Mouse (Mus musculus) MEL (cell line): Measurements from ENCODE around the gene Psma5. TPM values are rescaled to one million over a fixed set of nuclear protein-coding genes. Genes with fewer than 3 reads are reported as not detected.

Experiments
- DNase-seq: peaks from one replicate; pipeline ENCODE4 v3.0.0; 2011; ENCODE audit warnings: low read depth, low spot score
- H3K27ac ChIP-seq: 2 replicates; pipeline ENCODE4 v1.5.1; 2012; ENCODE audit warnings: low read depth, mild to moderate bottlenecking, control low read depth, low read length, moderate library complexity; ENCODE audit not compliant: control insufficient read depth
- H3K27me3 ChIP-seq, 2 experiments: fragments of 150-350 bp in 1 of 2; sonication (generic) in 1 of 2; 2 replicates each; pipeline ENCODE4 v1.6.1; 2012; ENCODE audit warnings: low read length in 2 of 2, mild to moderate bottlenecking in 2 of 2, improper control_type of control experiment in 1 of 2, moderate library complexity in 1 of 2; ENCODE audit not compliant: insufficient read depth in 2 of 2, control insufficient read depth in 1 of 2
- H3K36me3 ChIP-seq, 2 experiments: 2 replicates each; pipeline ENCODE4 v1.6.1; 2012 to 2014; ENCODE audit warnings: low read length in 2 of 2, improper control_type of control experiment in 1 of 2, inconsistent platforms in 1 of 2, mild to moderate bottlenecking in 1 of 2; ENCODE audit not compliant: insufficient read depth in 2 of 2, control insufficient read depth in 1 of 2
- H3K4me1 ChIP-seq, 2 experiments: fragments of 150-350 bp in 1 of 2; sonication (generic) in 1 of 2; 2 replicates each; pipeline ENCODE4 v1.6.1; 2012; ENCODE audit warnings: low read length in 2 of 2, improper control_type of control experiment in 1 of 2, mild to moderate bottlenecking in 1 of 2; ENCODE audit not compliant: insufficient read depth in 2 of 2, control insufficient read depth in 1 of 2
- H3K4me3 ChIP-seq, 2 experiments: fragments of 150-350 bp in 1 of 2; sonication (generic) in 1 of 2; 2 replicates each; pipeline ENCODE4 v1.5.1; 2012; ENCODE audit warnings: low read depth in 2 of 2, low read length in 2 of 2, mild to moderate bottlenecking in 2 of 2, moderate library complexity in 2 of 2, control low read depth in 1 of 2, improper control_type of control experiment in 1 of 2; ENCODE audit not compliant: control insufficient read depth in 1 of 2, insufficient read depth in 1 of 2
- H3K79me2 ChIP-seq: 2 replicates; pipeline ENCODE4 v1.6.1; 2012; ENCODE audit warnings: mild to moderate bottlenecking, low read length, moderate library complexity; ENCODE audit not compliant: control insufficient read depth, poor library complexity, insufficient read depth
- H3K9ac ChIP-seq: 2 replicates; pipeline ENCODE4 v1.6.1; 2012; ENCODE audit warnings: low read depth, mild to moderate bottlenecking, control low read depth, low read length, moderate library complexity; ENCODE audit not compliant: control insufficient read depth, poor library complexity, severe bottlenecking
- H3K9me3 ChIP-seq: fragments of 150-350 bp; sonication (generic); replicated peaks from 2 replicates; pipeline ENCODE4 v1.6.1; 2012; ENCODE audit warnings: mild to moderate bottlenecking, low read length, improper control_type of control experiment, moderate library complexity; ENCODE audit not compliant: insufficient read depth
- E2F4 ChIP-seq: IDR thresholded peaks from 2 replicates; pipeline ENCODE4 v1.6.1; 2011; ENCODE audit warnings: low read depth, low read length, improper control_type of control experiment, borderline replicate concordance
- ELF1 ChIP-seq: IDR thresholded peaks from 2 replicates; pipeline ENCODE4 v1.6.1; 2014; ENCODE audit warnings: low read depth, mild to moderate bottlenecking, inconsistent platforms, low read length, improper control_type of control experiment, moderate library complexity
- EP300 ChIP-seq, 2 experiments: IDR thresholded peaks; 2 replicates each; pipeline ENCODE4 v1.6.1; 2011; ENCODE audit warnings: improper control_type of control experiment in 2 of 2, low read length in 2 of 2, low read depth in 1 of 2, mild to moderate bottlenecking in 1 of 2
- MXI1 ChIP-seq: IDR thresholded peaks from 2 replicates; pipeline ENCODE4 v1.6.1; 2011; ENCODE audit warnings: mild to moderate bottlenecking, low read depth, low read length, improper control_type of control experiment
- MYB ChIP-seq: IDR thresholded peaks from 2 replicates; pipeline ENCODE4 v1.6.1; 2011; ENCODE audit warnings: mild to moderate bottlenecking, low read depth, low read length, improper control_type of control experiment
- POLR2A ChIP-seq, 2 experiments: IDR thresholded peaks; 2 replicates each; pipeline ENCODE4 v1.6.1; 2011 to 2012; ENCODE audit warnings: low read length in 2 of 2, mild to moderate bottlenecking in 2 of 2, control low read depth in 1 of 2, improper control_type of control experiment in 1 of 2, low read depth in 1 of 2, moderate library complexity in 1 of 2; ENCODE audit not compliant: control insufficient read depth in 1 of 2, insufficient read depth in 1 of 2, poor library complexity in 1 of 2
- POLR2AphosphoS2 ChIP-seq: IDR thresholded peaks from 2 replicates; pipeline ENCODE4 v1.6.1; 2011; ENCODE audit warnings: low read length, improper control_type of control experiment
- RCOR1 ChIP-seq: IDR thresholded peaks from 2 replicates; pipeline ENCODE4 v1.6.1; 2012; ENCODE audit warnings: low read depth, mild to moderate bottlenecking, inconsistent platforms, low read length, improper control_type of control experiment
- SMC3 ChIP-seq: IDR thresholded peaks from 2 replicates; pipeline ENCODE4 v1.6.1; 2011; ENCODE audit warnings: low read depth, low read length, improper control_type of control experiment
- UBTF ChIP-seq: IDR thresholded peaks from 2 replicates; pipeline ENCODE4 v1.6.1; 2012; ENCODE audit warnings: low read depth, mild to moderate bottlenecking, inconsistent platforms, low read length, improper control_type of control experiment, moderate library complexity, borderline replicate concordance; ENCODE audit not compliant: insufficient read depth
- USF1 ChIP-seq: IDR thresholded peaks from 2 replicates; pipeline ENCODE4 v1.6.1; 2014; ENCODE audit warnings: low read depth, mild to moderate bottlenecking, inconsistent platforms, low read length, improper control_type of control experiment, moderate library complexity
- ZC3H11A ChIP-seq: IDR thresholded peaks from 2 replicates; pipeline ENCODE4 v1.6.1; 2012; ENCODE audit warnings: low read depth, mild to moderate bottlenecking, inconsistent platforms, low read length, improper control_type of control experiment
- ZKSCAN1 ChIP-seq: IDR thresholded peaks from 2 replicates; pipeline ENCODE4 v1.6.1; 2012; ENCODE audit warnings: low read depth, mild to moderate bottlenecking, inconsistent platforms, low read length, improper control_type of control experiment, moderate library complexity
- polyA plus RNA-seq, 2 experiments: library from polyadenylated mRNA; stranded (reverse) in 1 of 2; unstranded in 1 of 2; fragments of >175 nt in 1 of 2; fragments of >200 nt in 1 of 2; gene quantifications; 2 replicates each; pipeline versions ENCODE4 v1.2.1 to v1.2.4; 2012; ENCODE audit warnings: low replicate concordance in 2 of 2, low read depth in 1 of 2; ENCODE audit not compliant: insufficient read length in 2 of 2, insufficient read depth in 1 of 2, missing spikeins in 1 of 2
- total RNA-seq: library from RNA; depleted of rRNA; stranded (reverse); fragments of 300-350 nt; gene quantifications from 2 replicates; pipeline ENCODE4 v1.2.3, GENCODE M21; 2012

Psma5 gene
- total and polyA plus RNA-seq, 3 experiments, result 353 to 429 TPM; not detected in 1

DNA sequence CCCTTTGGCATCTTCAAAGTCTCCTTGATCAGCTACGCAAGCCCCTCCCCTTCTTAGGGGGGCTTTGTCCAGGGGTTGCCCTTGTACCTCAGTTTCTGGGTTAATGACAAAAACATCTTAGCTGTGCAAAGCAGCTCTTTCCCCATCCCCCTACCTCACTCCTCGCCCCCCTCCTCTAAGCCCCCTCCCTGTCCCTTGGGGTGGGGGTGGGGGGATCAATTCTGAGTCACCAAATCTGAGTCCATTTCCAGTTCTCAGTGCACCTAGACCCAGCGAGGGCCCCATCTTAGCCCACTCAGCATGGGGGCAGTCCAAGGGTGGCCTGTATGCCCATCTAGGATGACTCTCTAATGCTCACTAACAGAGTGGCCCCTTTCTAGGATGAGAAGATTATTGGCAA is 47.7 kb upstream of the Psma5 start:
- peak overlapping the region; percentile 93 for H3K9ac ChIP-seq

GRCm38 (mm10) chr3:108209536-108209935 is 47.2 kb upstream of the Psma5 start:
- H3K27ac ChIP-seq, result peak overlapping the region; percentile 13; the same call in 1 of the 2 replicates
- no peaks in the 10 kb centered on the region for H3K27me3 ChIP-seq
- peaks cover 0 to 8% of the 10 kb centered on the region in 2 experiments; a peak in 2 of 4 replicates for H3K36me3 ChIP-seq
- peak overlapping the region; percentile 93 for H3K9ac ChIP-seq
- peaks cover 8% of the 10 kb centered on the region for H3K79me2 ChIP-seq
- TF ChIP-seq ZC3H11A (no peak), SMC3 (no peak)
- peaks cover 2 to 9% of the 10 kb centered on the region in 2 experiments; a peak in 2 of 4 replicates for H3K4me1 ChIP-seq
- H3K4me3 ChIP-seq, result peak overlapping the region; percentile 76 to 93
- peak; percentile 42 for DNase-seq
- no peaks in the 10 kb centered on the region for H3K9me3 ChIP-seq

More for the DNA sequence above, 47.7 kb upstream of the Psma5 start:
- H3K4me1 ChIP-seq, result peaks cover 2 to 9% of the 10 kb centered on the region in 2 experiments; a peak in 2 of 4 replicates
- H3K4me3 ChIP-seq, result peak overlapping the region; percentile 76 to 93; a peak in 3 of 4 replicates
- no peak overlapping the region for H3K27ac ChIP-seq
- no peaks in the 10 kb centered on the region for H3K27me3 ChIP-seq
- H3K36me3 ChIP-seq, result peaks cover 0 to 8% of the 10 kb centered on the region in 2 experiments; a peak in 2 of 4 replicates
- peaks cover 8% of the 10 kb centered on the region for H3K79me2 ChIP-seq
- DNase-seq, result no peak
- TF ChIP-seq UBTF (no peak), RCOR1 (no peak), POLR2A (IDR thresholded peaks at IDR 0.05; ENCODE audit: control insufficient read depth in 1 of 2, insufficient read depth in 1 of 2, low read depth in 1 of 2, low read length in 2 of 2, poor library complexity in 1 of 2) (no peak), POLR2AphosphoS2 (no peak), E2F4 (no peak), ZKSCAN1 (no peak), MXI1 (no peak), USF1 (no peak), ELF1 (no peak), SMC3 (no peak), EP300 (IDR thresholded peaks at IDR 0.05; ENCODE audit: low read depth in 1 of 2, low read length in 2 of 2) (no peak), MYB (no peak)
- no peaks in the 10 kb centered on the region for H3K9me3 ChIP-seq
